Mouse (Mus musculus) lung, embryonic 16.5 days (tissue): ENCODE data around the gene Olfr1412. TPM values are rescaled to one million over a fixed set of nuclear protein-coding genes. Genes with fewer than 3 reads are reported as not detected.

Experiments used
- ATAC-seq: fragments of 200-750 bp; cut with Nextera tagmentation; 2 replicates; pipeline ENCODE4 v1.8.0; 2017; ENCODE audit warnings: low read depth, mild to moderate bottlenecking, moderate library complexity
- H3K27ac ChIP-seq: fragments of 300-500 bp; sonication (generic); 2 replicates; pipeline ENCODE4 v1.5.1; 2014; ENCODE audit warnings: mild to moderate bottlenecking, control low read depth, low read length
- H3K27me3 ChIP-seq: fragments of 300-500 bp; sonication (generic); 2 replicates; pipeline ENCODE4 v1.6.1; 2014; ENCODE audit warnings: low read depth, low read length, mixed read lengths; ENCODE audit not compliant: control insufficient read depth, insufficient read depth
- H3K36me3 ChIP-seq: fragments of 300-500 bp; sonication (generic); 2 replicates; pipeline ENCODE4 v1.6.1; 2014; ENCODE audit warnings: low read length; ENCODE audit not compliant: control insufficient read depth, insufficient read depth
- H3K4me1 ChIP-seq: fragments of 300-500 bp; sonication (generic); replicated peaks from 2 replicates; pipeline ENCODE4 v1.6.1; 2014; ENCODE audit warnings: low read length, mixed read lengths; ENCODE audit not compliant: control insufficient read depth, insufficient read depth
- H3K4me2 ChIP-seq: fragments of 300-500 bp; sonication (generic); 2 replicates; pipeline ENCODE4 v1.6.1; 2014; ENCODE audit warnings: low read depth, low read length, control low read depth
- H3K4me3 ChIP-seq: fragments of 300-500 bp; sonication (generic); 2 replicates; pipeline ENCODE4 v1.5.1; 2014; ENCODE audit warnings: mild to moderate bottlenecking, low read length, control low read depth
- H3K9ac ChIP-seq: fragments of 300-500 bp; sonication (generic); 2 replicates; pipeline ENCODE4 v1.6.1; 2014; ENCODE audit warnings: low read length, control low read depth
- H3K9me3 ChIP-seq: fragments of 300-500 bp; sonication (generic); 2 replicates; pipeline ENCODE4 v1.6.1; 2016; ENCODE audit warnings: low read length; ENCODE audit not compliant: control insufficient read depth
- WGBS: fragments of 180-500 bp; shearing (Covaris S2); extraction: QIAGEN DNeasy Blood & Tissue Kit; methylation state at CpG from one replicate; pipeline ENCODE4 v1.1.7; 2014; 5-methylcytosine and 5-hydroxymethylcytosine counted together
- polyA plus RNA-seq: library from polyadenylated mRNA; unstranded; fragments of >200 nt; fragmentation: Nextera tagmentation; extraction: Ambion mirVana; gene quantifications from 2 replicates; pipeline ENCODE4 v1.2.1, GENCODE M21; 2015

Gene Olfr1412
- polyA plus RNA-seq, 1 experiment from 2014 or later: not detected

DNA sequence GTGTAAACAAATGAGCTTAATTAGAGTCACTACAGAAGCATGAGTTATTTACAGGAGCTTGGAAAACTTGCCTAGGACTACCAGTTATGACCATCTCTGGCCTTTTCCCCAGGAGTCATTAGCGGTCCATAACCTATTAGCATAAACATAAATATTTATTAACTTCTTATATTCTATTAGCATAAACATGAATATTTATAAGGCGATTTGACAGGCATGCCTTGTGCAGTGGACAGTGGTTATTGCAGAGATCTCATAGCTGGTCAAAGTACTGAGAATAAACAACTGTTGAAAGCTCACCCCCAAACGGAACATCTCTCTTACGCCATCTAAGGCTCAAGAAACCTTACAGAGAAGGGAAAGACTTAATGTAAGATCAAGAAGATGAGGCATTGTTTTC is 27.6 kb downstream of the Olfr1412 start:
- 52% methylated on average over 4 of the region's 4 CpGs for WGBS
- no peak for ATAC-seq

GRCm38 (mm10) chr1:92614516-92614915 is 28.9 kb downstream of the Olfr1412 start:
- Histone ChIP-seq H3K27me3 (no peaks in the 10 kb centered on the region; the same call in 1 of the 2 replicates), H3K4me2 (no peak overlapping the region), H3K4me1 (no peaks in the 10 kb centered on the region), H3K27ac (no peak overlapping the region), H3K9me3 (no peaks in the 10 kb centered on the region), H3K36me3 (no peaks in the 10 kb centered on the region), H3K4me3 (no peak overlapping the region), H3K9ac (no peak overlapping the region)
- no peak for ATAC-seq
- WGBS: 5% methylated on average over 1 of the region's 1 CpGs

More for the DNA sequence above, 27.6 kb downstream of the Olfr1412 start:
- H3K4me1 ChIP-seq: no peaks in the 10 kb centered on the region
- H3K9me3 ChIP-seq: no peaks in the 10 kb centered on the region
- no peak overlapping the region for H3K4me3 ChIP-seq
- no peaks in the 10 kb centered on the region for H3K27me3 ChIP-seq
- no peak overlapping the region for H3K4me2 ChIP-seq
- no peak overlapping the region for H3K27ac ChIP-seq
- no peaks in the 10 kb centered on the region for H3K36me3 ChIP-seq
- H3K9ac ChIP-seq: no peak overlapping the region

- WGBS: 67% methylated on average over 1 of the region's 1 CpGs
- Histone ChIP-seq H3K9ac (no peak overlapping the region), H3K27ac (no peak overlapping the region), H3K36me3 (no peaks in the 10 kb centered on the region), H3K4me3 (no peak overlapping the region), H3K9me3 (no peaks in the 10 kb centered on the region), H3K4me2 (no peak overlapping the region), H3K4me1 (no peaks in the 10 kb centered on the region), H3K27me3 (no peaks in the 10 kb centered on the region; the same call in 1 of the 2 replicates)
- no peak for ATAC-seq
Observed at GRCm38 (mm10) chr1:92616046-92616445, 30.5 kb downstream of the Olfr1412 start.

GRCm38 (mm10) chr1:92617488-92617887 is 31.9 kb downstream of the Olfr1412 start, which contains the start of gene Olfr12:
Gene Olfr12, plus strand, starts transcription at chr1:92617788.
- no peaks in the 10 kb centered on the region for H3K9me3 ChIP-seq
- WGBS: 58% methylated on average over 2 of the region's 2 CpGs
- H3K4me1 ChIP-seq: no peaks in the 10 kb centered on the region
- no peak within 1 kb of the TSS for H3K9ac ChIP-seq
- no peaks in the 10 kb centered on the region; the same call in 1 of the 2 replicates for H3K27me3 ChIP-seq
- ATAC-seq: no peak
- no peak within 1 kb of the TSS for H3K4me2 ChIP-seq
- H3K4me3 ChIP-seq: no peak within 1 kb of the TSS
- H3K27ac ChIP-seq: no peak within 1 kb of the TSS
- no peaks in the 10 kb centered on the region for H3K36me3 ChIP-seq

DNA sequence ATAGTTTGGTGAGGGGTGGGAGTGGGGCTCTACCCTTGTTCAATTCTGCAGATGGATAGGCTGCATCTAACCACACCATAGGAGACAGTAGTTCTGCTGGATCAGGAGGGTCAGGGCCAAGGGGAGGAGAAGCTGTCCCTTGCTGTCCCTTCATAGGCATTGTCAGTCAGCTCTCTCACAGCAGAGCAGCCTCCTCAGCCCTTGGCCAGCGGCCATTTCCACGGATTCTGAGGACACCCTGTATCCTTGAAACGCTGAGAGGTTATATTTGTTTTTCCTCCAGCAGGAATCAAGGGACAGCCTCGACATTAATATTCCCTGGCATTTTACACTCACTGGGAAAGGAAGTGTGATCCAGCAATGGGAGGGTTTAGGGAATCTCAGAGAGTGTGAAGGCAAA is 32.8 kb downstream of the Olfr1412 start:
- H3K36me3 ChIP-seq: no peaks in the 10 kb centered on the region
- no peak overlapping the region for H3K4me2 ChIP-seq
- 32% methylated on average over 4 of the region's 4 CpGs for WGBS
- no peaks in the 10 kb centered on the region; the same call in 1 of the 2 replicates for H3K27me3 ChIP-seq
- no peak overlapping the region for H3K9ac ChIP-seq
- H3K4me3 ChIP-seq: no peak overlapping the region
- no peak overlapping the region for H3K27ac ChIP-seq
- H3K4me1 ChIP-seq: no peaks in the 10 kb centered on the region
- H3K9me3 ChIP-seq: no peaks in the 10 kb centered on the region
- ATAC-seq: no peak

GRCm38 (mm10) chr1:92628227-92628626 is 42.6 kb downstream of the Olfr1412 start:
- Histone ChIP-seq H3K36me3 (no peaks in the 10 kb centered on the region), H3K4me1 (no peaks in the 10 kb centered on the region), H3K4me3 (no peak overlapping the region), H3K27me3 (no peaks in the 10 kb centered on the region), H3K9ac (no peak overlapping the region), H3K4me2 (no peak overlapping the region), H3K9me3 (no peaks in the 10 kb centered on the region), H3K27ac (no peak overlapping the region)
- 27% methylated on average over 4 of the region's 4 CpGs for WGBS
- no peak for ATAC-seq

GRCm38 (mm10) chr1:92632196-92632595 is 46.6 kb downstream of the Olfr1412 start:
- Histone ChIP-seq H3K4me2 (no peak overlapping the region), H3K27ac (no peak overlapping the region), H3K27me3 (no peaks in the 10 kb centered on the region), H3K4me3 (no peak overlapping the region), H3K36me3 (peaks cover 8% of the 10 kb centered on the region), H3K4me1 (no peaks in the 10 kb centered on the region), H3K9ac (no peak overlapping the region), H3K9me3 (no peaks in the 10 kb centered on the region)
- no peak for ATAC-seq
- WGBS: 73% methylated on average over 5 of the region's 5 CpGs

DNA sequence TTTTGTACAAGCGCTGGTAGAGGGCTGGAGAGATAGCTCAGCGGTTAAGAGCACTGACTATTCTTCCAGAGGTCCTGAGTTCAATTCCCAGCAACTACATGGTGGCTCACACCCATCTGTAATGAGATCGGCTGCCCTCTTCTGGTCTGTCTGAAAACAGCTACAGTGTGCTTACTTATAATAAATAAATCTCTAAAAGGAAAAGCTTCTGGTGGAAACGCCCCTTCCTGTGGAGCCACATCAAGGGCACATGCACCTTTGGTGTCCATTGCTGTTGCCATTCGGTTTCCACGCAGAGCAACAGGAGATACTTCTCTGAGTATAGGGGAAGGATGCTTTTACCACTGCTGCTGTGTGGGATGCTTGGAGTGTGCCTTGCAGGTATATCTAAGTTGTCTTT is 47.4 kb downstream of the Olfr1412 start:
- Histone ChIP-seq H3K4me2 (no peak overlapping the region), H3K4me3 (no peak overlapping the region), H3K9me3 (no peaks in the 10 kb centered on the region), H3K27ac (no peak overlapping the region), H3K36me3 (peaks cover 13% of the 10 kb centered on the region), H3K27me3 (no peaks in the 10 kb centered on the region), H3K9ac (no peak overlapping the region), H3K4me1 (no peaks in the 10 kb centered on the region)
- ATAC-seq: no peak
- 57% methylated on average over 6 of the region's 6 CpGs for WGBS

GRCm38 (mm10) chr1:92633726-92634125 is 48.1 kb downstream of the Olfr1412 start:
- H3K27ac ChIP-seq: no peak overlapping the region
- H3K9me3 ChIP-seq: no peaks in the 10 kb centered on the region
- H3K27me3 ChIP-seq: no peaks in the 10 kb centered on the region
- peaks cover 13% of the 10 kb centered on the region for H3K36me3 ChIP-seq
- H3K4me2 ChIP-seq: no peak overlapping the region
- no peak for ATAC-seq
- no peak overlapping the region for H3K9ac ChIP-seq
- H3K4me1 ChIP-seq: no peaks in the 10 kb centered on the region
- no peak overlapping the region for H3K4me3 ChIP-seq
- 77% methylated on average over 8 of the region's 8 CpGs for WGBS

DNA sequence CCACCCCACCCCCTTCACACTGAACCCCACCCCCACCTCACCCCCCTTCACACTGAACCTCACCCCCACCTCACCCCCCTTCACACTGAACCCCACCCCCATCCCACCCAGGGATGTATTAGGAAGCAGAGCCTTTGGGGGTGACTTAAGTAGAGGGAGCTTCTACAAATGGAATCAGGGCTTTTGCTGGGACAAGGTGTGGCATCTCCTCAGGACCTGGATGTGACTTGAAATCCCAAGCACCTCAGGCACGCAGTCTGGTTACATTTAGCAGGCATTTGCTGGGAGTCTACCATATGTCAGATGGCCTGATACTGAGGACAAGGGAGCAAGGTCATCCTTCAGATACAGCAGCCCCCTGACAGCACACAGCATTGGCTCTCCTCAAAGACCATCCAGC is 49.0 kb downstream of the Olfr1412 start:
- Histone ChIP-seq H3K36me3 (peaks cover 13% of the 10 kb centered on the region), H3K4me2 (no peak overlapping the region), H3K27ac (no peak overlapping the region), H3K4me1 (no peaks in the 10 kb centered on the region), H3K27me3 (no peaks in the 10 kb centered on the region), H3K9me3 (no peaks in the 10 kb centered on the region), H3K9ac (no peak overlapping the region), H3K4me3 (no peak overlapping the region)
- WGBS: 48% methylated on average over 1 of the region's 1 CpGs
- no peak for ATAC-seq
